Mouse (Mus musculus): Measurements from ENCODE around the gene Stard13.

- no peak for TF ChIP-seq CTCF (IDR thresholded peaks at IDR 0.05; ENCODE audit: extremely low read depth, insufficient read length, insufficient replicate concordance, low read depth, low read length)
- TF ChIP-seq POLR2A (IDR thresholded peaks at IDR 0.05; ENCODE audit: low read depth, low read length): no peak
Measured at GRCm38 (mm10) chr5:151089201-151089600, 144.4 kb downstream of the Stard13 start.
